Mouse (Mus musculus): ENCODE results near the gene Pdcd4.

Gene Pdcd4

GRCm38 (mm10) chr19:53872994-53873713 is 18.9 kb upstream of the Pdcd4 start:
- DNase-seq: no peak

- DNase-seq: no peak
Measured at GRCm38 (mm10) chr19:53875246-53875645, 16.8 kb upstream of the Pdcd4 start.

GRCm38 (mm10) chr19:53877779-53878178 is 14.3 kb upstream of the Pdcd4 start:
- DNase-seq: no peak

- no peak for DNase-seq
Measured at GRCm38 (mm10) chr19:53880460-53880859, 11.6 kb upstream of the Pdcd4 start.

GRCm38 (mm10) chr19:53881786-53882185 is 10.2 kb upstream of the Pdcd4 start:
- DNase-seq: no peak

- peak; percentile 29 for DNase-seq
Measured at GRCm38 (mm10) chr19:53885450-53885849, 6.6 kb upstream of the Pdcd4 start.

GRCm38 (mm10) chr19:53886576-53887370 is 5.3 kb upstream of the Pdcd4 start:
- no peak for DNase-seq

GRCm38 (mm10) chr19:53887822-53888221 is 4.2 kb upstream of the Pdcd4 start:
- DNase-seq: no peak

- DNase-seq: no peak
Measured at GRCm38 (mm10) chr19:53888331-53888730, 3.7 kb upstream of the Pdcd4 start.

GRCm38 (mm10) chr19:53889555-53889954 is 2.5 kb upstream of the Pdcd4 start:
- DNase-seq: no peak

- DNase-seq: no peak
Measured at GRCm38 (mm10) chr19:53890274-53890673, 1.8 kb upstream of the Pdcd4 start.

GRCm38 (mm10) chr19:53890781-53891251 is 1.2 kb upstream of the Pdcd4 start:
- DNase-seq: peak; percentile 38

- DNase-seq: no peak
Measured at GRCm38 (mm10) chr19:53891569-53891968, 462 bp upstream of the Pdcd4 start.

- DNase-seq: no peak
Measured at GRCm38 (mm10) chr19:53892838-53893359, 868 bp downstream of the Pdcd4 start.

GRCm38 (mm10) chr19:53893711-53894171 is 1.7 kb downstream of the Pdcd4 start:
- peak; percentile 40 for DNase-seq

GRCm38 (mm10) chr19:53894538-53895121 is 2.6 kb downstream of the Pdcd4 start:
- DNase-seq: peak; percentile 34

- no peak for DNase-seq
Measured at GRCm38 (mm10) chr19:53898046-53898445, 6.0 kb downstream of the Pdcd4 start.

- no peak for DNase-seq
Measured at GRCm38 (mm10) chr19:53898498-53898897, 6.5 kb downstream of the Pdcd4 start.

GRCm38 (mm10) chr19:53898970-53899900 is 7.2 kb downstream of the Pdcd4 start:
- no peak for DNase-seq

- no peak for DNase-seq
Measured at GRCm38 (mm10) chr19:53899941-53900610, 8.0 kb downstream of the Pdcd4 start.

- DNase-seq: no peak
Measured at GRCm38 (mm10) chr19:53901931-53902738, 10.1 kb downstream of the Pdcd4 start.
